Mouse (Mus musculus) CH12F3 (cell line): ENCODE data around the gene Gsto2.

Experiments used
- in situ Hi-C: fragments of 300-500 bp; cut with MboI; formaldehyde crosslinking; loops from 2 replicates; pipeline ENCODE4 v1.14.3; 2020; ENCODE audit warnings: low sequenced_read_pairs

Gene Gsto2

DNA sequence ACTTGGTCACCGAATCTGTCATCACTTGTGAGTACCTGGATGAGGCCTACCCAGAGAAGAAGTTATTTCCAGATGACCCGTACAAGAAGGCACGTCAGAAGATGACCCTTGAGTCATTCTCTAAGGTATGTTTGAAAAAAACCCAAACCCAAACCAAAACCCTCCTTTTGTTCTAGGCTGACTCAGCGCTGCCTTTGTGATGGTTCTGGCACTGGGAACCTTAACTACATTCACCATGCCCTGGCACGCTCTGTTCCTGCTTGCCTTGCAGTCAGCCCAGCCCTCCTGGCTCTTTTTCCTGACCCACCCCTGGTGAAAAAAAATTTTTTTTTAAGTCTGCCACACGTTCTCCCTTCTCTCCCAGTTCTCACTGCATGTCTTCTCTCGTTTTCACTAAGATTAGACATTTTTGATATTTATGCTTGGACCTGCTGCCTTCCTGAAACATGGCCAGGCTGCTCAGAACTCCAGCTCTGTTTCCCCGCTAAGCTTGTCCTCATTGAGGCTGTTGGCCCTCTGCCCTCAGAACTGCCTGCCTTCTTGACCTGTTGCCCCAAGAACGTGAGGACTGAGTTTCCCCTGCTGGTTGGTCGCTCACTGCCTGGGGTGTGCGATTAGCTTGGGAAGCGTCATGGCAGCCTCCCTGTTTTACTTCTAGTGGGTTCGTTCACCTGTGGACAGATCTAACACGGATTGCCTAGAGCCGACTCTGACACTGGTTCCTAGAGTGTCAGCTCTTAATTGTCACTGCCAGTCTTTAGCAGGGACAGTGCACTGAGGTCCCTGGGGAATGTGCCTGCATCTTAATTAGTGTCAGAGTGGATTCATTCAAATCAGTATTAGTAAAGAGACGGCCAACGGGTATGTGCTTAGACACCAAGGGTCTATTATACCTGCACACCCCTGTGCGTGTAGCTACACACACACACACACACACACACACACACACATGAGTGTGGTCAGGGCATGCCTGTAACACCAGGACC, 7.1 kb upstream of the Gsto2 start:
- in situ Hi-C loops = no loop called here

DNA sequence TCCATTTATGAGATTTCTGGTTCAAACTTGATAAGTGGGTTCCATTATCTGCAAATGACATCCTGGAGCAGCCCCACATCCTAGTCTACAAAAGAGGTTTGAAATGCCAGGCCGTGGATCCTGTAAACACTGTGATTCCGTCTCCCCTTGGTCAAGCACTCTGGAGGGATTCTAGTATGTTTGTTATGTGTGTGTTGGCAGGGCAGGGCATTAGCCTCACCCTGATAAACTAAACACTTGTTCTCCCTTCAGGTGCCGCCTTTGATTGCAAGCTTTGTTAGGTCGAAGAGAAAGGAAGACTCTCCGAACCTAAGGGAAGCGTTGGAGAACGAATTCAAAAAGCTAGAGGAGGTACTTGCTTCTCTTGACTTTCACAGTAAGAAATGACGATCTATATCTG, 6.2 kb upstream of the Gsto2 start:
- in situ Hi-C loops = no loop called here

DNA sequence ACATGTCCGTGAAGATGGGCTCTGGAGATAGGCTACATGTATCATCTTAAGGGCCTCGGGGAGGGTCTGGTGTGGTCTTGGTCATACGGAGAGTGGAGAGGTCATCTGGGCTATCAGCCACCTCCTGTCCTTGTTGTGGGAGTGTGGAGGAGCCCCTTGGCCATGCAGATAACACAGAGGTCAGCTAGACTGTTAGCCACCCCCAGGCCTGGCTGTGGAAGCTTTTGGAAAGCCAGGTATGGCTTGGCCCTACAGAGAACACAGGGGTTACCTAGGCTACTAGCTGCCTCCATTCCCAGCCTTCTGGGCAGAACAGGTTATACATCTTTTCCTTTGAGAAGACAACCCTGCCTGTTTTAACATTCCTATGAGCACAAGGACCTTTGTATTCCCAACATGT, 2.8 kb upstream of the Gsto2 start:
- in situ Hi-C loops = no loop called here

DNA sequence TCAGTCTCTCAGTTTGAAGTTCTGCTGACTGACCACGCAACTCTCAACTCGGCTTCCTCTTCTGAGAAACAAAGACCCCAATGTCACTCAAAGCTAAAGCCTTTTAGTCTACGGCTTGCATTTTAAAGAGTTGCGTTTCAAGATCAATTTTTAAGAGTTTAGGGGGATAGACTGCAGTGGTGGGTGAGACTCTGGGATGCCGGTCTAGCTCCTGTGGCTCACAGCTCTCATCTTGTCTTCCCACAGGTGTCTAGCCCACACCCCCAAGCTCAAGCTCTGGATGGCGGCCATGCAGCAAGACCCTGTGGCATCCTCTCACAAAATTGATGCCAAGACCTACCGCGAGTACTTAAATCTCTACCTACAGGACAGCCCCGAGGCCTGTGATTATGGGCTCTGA, 1.3 kb upstream of the Gsto2 start:
- in situ Hi-C loops = no loop called here

DNA sequence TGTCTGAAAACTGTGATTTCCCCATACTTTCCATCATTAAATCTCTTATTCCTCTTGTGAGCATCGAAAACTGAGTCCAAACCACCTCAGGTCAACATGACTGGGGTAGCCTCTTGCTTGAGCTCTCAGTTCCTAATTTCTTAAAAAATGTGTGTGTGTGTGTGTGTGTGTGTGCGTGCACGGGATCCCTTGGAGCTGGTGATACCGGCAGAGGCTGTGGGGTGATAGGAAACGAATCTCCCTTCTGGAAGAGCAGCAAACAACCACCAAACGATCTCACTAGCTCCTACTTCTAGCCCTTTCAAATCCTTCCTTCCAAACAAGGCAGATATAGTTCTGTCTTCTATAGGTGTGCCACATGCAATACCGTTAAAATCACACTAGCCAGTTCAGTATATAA, 613 bp upstream of the Gsto2 start:
- in situ Hi-C loops = no loop called here

DNA sequence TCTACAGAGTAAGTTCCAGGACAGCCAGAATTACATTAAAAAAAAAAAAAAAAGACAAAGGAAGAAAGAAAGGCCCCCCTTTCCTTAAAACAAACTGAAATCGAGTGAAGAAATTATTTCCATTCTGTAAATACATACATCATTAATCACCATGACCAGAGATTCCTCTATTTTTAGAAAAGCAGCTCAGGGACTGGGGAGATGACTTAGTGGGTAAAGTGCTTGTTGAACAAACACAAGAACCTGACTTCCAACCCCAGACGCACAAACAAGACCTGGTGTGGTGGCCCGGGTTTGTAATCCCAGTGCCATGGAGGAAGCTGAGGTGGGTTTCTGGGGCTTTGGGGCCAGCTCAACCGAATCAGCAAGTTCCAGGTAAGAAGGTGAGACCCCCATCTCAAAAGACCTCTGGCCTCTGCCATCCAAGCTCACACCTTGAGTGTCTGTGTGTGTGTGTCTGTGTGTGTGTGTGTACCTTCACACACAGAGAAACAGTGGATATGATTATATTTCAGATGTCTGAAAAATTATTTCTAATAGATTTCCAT, 2.4 kb downstream of the Gsto2 start:
- in situ Hi-C loops = no loop called here

- in situ Hi-C loops = no loop called here
Observed at GRCm38 (mm10) chr19:47868951-47869350, 3.6 kb downstream of the Gsto2 start.

- in situ Hi-C loops = no loop called here
Observed at GRCm38 (mm10) chr19:47869516-47869915, 4.2 kb downstream of the Gsto2 start.

DNA sequence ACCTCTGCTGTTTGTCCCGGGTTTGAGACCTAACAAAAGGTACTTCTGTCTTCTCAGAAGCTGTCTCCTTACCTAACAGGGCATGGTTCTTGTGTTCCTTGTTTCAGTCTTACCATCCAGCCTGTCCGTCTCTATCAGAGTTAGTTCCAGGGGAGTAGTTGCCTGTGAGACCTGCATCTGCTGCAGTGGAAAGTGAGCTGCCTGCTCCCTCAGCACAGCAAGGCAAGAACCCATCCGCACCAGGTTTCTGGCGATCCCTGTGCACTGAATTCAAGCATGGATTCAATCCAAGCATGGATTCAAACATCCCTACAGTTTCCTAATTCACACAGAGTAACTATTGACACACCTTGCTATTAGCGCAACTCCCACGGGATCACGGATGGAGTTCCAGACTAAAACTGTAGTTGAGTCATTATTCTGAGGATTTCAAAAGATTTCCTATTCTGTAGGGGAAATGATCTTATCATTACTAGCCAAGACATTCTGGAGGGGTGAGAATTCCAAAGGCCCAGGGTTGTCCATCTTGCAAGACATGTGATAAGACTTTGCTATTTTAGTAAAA, 4.8 kb downstream of the Gsto2 start:
- in situ Hi-C loops = no loop called here

- in situ Hi-C loops = no loop called here
Observed at GRCm38 (mm10) chr19:47871515-47871914, 6.2 kb downstream of the Gsto2 start.

DNA sequence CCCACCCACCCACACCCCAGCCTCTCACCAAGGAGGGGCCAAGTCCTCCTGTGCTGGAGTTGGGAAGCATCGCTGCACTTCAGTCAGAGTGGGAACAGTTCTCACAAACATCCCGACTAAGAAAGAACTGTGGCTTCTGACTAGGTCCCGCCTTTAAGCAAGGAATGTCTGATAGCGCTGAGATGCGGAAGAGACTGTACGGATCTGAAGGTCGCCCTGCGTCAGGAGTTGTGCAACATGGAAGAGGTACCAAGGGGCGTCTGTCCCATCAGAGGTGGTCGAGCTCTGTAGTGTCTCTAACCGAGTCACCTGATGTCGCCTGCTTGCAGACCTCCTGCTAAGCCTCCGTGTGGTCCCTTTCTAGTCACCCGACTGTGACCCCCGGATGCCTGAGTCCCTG, 10.9 kb downstream of the Gsto2 start:
- in situ Hi-C loops = no loop called here

DNA sequence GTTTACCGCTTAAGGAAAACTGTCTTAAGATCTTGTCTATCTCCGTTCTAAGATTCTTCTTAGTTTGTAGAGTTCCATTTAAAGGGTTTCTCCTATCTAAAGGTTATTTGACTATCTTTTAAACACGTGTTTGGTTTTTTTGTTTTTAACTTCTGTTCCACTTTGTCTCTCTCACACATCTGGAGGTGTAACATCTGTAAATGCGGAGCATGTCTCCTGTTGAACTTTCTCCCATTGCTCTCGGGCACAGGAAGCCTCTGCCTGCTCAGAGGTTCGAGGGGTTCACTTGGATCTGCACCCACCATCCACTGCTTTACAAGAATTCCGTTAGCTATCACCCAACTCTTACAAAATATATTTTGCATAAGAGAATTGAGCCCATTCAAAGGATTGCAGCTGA, 16.2 kb downstream of the Gsto2 start:
- in situ Hi-C loops = loop anchor here (5.0 kb wide), 1 partner anchor 51 kb away; no protein-coding TSS in a partner anchor

DNA sequence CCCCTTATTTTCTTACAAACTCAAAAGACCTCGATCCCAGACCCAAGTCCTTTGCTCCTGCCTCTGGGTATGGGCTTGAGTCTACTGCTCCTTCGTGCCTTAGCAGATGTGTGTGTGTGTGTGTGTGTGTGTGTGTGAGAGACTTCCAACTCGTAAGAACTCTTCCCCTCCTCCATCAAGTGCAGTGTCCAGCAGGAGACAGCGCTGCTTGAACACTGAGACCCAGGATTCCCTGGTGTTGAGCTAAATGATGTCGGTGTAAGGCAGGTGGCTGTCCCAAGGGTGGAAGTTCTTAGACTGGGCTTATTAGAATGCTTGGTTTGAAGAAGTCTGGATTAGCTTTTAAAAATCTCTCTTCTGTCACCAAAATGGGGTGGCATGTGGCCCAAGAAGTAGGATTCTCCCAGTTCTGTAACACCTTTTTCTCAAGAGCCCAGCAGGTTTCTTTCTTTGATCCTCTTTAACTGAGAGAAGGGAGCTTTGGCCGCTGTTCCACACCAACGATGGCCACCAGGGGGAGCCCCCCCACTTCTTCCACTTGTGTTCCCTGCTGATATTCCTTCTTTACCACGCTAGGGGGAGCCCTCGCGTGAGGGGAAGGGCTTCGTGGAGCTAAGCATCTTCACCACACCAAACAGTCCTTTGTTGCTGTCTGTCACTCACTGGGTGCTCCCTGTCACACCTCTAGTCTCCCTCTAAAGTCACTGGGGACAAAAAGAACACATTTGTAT, 17.0 kb downstream of the Gsto2 start:
- in situ Hi-C loops = loop anchor here (5.0 kb wide), 1 partner anchor 50 kb away; no protein-coding TSS in a partner anchor

DNA sequence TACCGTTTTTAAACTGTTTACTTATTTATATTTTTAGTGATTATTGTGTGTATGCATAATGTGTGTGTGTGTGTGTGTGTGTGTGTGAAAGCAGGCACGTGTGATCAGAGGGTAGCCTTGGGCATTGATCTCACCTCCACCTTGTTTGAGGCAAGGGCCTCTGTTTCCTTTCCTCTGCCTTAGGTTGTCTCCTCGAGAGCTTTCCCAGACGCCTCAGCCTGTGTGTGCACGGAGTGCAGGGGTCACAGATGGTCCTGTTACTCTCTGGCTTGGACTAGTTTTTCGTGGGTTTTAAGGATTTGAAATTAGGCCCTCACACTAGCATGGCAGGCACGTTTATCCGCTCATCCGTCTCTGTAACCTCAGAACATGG, 17.5 kb downstream of the Gsto2 start:
- in situ Hi-C loops = loop anchor here (5.0 kb wide), 1 partner anchor 49 kb away; no protein-coding TSS in a partner anchor

GRCm38 (mm10) chr19:47884296-47885085, 19.2 kb downstream of the Gsto2 start:
- in situ Hi-C loops = loop anchor here (5.0 kb wide), 1 partner anchor 48 kb away; no protein-coding TSS in a partner anchor

DNA sequence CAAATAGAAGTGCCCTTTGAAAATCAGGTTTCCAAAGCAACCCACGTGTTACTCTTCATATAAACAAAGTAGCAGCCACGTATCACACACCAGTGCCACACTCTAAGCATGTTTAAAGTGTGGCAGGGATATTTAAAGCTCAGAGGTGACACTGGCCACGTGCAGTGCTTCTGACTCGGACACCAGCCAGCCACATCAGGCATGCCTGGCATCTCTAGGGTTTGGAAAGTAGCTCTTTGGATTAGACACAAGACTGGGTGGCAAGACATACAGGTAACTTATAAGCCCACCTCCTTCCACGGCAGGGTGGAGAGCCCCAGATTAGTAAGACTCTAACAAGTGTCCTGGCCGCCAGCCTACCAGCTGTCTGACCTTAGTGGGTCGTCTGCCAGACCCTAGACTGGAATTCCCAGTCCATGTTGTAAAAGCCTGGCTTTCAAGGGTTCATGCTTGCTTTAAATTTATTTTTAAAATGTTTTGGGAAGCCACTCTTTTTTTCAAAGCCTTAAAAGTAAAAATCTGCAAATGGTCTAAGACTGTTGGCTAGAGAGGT, 19.9 kb downstream of the Gsto2 start:
- in situ Hi-C loops = no loop called here

DNA sequence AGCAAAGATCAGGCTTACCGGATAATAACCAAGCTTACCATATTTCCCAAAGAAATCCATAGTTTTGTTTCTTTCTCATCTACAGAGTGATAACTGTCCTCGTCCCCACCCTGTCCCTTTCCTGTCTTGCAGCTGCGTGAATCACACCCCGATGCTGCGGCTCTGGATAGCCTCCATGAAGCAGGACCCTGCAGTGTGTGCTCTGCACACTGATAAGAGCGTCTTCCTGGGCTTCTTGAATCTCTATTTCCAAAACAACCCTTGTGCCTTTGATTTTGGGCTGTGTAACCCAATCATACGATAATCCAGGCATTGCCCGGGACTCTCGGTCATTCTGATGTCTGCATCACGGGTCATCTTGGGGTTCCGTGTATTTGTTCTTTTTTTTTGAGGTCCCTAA, 20.6 kb downstream of the Gsto2 start:
- in situ Hi-C loops = no loop called here

DNA sequence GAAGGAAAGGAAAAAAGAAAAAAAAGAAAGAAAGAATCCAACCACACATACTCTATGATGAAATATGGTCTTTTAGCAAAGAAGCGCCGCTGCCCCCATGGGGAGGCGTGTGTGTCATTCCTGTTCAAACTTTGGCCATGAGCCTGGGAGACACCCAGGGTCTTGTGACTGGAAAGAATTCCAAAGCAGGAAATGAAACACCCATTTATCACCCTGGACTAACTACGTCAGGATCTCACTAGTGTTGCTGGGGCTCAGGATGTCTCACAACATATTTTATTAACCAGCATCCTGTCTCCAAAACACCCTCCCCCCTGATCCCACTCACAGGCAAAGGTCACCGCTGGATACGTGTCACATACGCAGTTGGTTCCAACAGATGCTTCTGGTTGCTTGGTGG, 21.3 kb downstream of the Gsto2 start:
- in situ Hi-C loops = no loop called here

- in situ Hi-C loops = no loop called here
Observed at GRCm38 (mm10) chr19:47887417-47887816, 22.1 kb downstream of the Gsto2 start.

DNA sequence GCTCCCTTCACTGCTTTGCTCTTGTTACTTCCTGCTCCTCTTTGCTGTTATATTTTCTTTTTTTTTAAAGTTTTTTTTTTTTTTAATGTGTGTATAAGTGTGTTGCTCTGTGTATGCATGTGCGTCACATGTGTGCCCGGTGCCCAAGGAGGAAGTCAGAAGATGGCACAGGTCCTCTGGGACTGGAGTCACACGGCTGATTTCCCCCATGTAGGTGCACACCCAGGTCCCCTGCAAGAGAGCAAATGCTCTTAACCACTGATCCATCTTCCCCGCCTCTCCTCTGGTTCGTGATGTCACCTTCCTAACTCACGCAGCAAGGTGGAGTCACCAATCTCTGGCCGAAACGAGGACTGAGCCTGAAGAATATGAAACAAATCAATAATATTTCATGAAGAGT, 22.7 kb downstream of the Gsto2 start:
- in situ Hi-C loops = no loop called here
